Mouse (Mus musculus) forebrain, embryonic 13.5 days (tissue): Measurements from ENCODE around the gene Idh1. TPM values are rescaled to one million over a fixed set of nuclear protein-coding genes. Genes with fewer than 3 reads are reported as not detected.
"Not testable (repeated sequence)": the region's sequence is repeated elsewhere in the genome, so short reads cannot be mapped to it uniquely, and the experiment has no call there.

Source experiments
- ATAC-seq: fragments of 200-750 bp; cut with Nextera tagmentation; 2 replicates; pipeline ENCODE4 v1.8.0; 2017
- H3K27ac ChIP-seq: fragments of 300-500 bp; sonication (generic); 2 replicates; pipeline ENCODE4 v1.5.1; 2015; ENCODE audit warnings: inconsistent platforms, mild to moderate bottlenecking, moderate library complexity
- H3K27me3 ChIP-seq: fragments of 300-500 bp; sonication (generic); 2 replicates; pipeline ENCODE4 v1.6.1; 2015; ENCODE audit warnings: mild to moderate bottlenecking, inconsistent platforms
- H3K36me3 ChIP-seq: fragments of 300-500 bp; sonication (generic); 2 replicates; pipeline ENCODE4 v1.6.1; 2015; ENCODE audit warnings: mild to moderate bottlenecking, inconsistent platforms; ENCODE audit not compliant: poor library complexity, severe bottlenecking
- H3K4me1 ChIP-seq: fragments of 300-500 bp; sonication (generic); 2 replicates; pipeline ENCODE4 v1.6.1; 2015; ENCODE audit warnings: inconsistent platforms
- H3K4me2 ChIP-seq: fragments of 300-500 bp; sonication (generic); 2 replicates; pipeline ENCODE4 v1.6.1; 2015; ENCODE audit warnings: inconsistent platforms, mild to moderate bottlenecking, moderate library complexity
- H3K4me3 ChIP-seq: fragments of 300-500 bp; sonication (generic); 2 replicates; pipeline ENCODE4 v1.5.1; 2015; ENCODE audit warnings: mild to moderate bottlenecking, inconsistent platforms
- H3K9ac ChIP-seq: fragments of 300-500 bp; sonication (generic); 2 replicates; pipeline ENCODE4 v1.6.1; 2015; ENCODE audit warnings: mild to moderate bottlenecking, inconsistent platforms
- H3K9me3 ChIP-seq: fragments of 300-500 bp; sonication (generic); replicated peaks from 2 replicates; pipeline ENCODE4 v1.6.1; 2016; ENCODE audit warnings: inconsistent platforms
- WGBS: fragments of 180-500 bp; shearing (Covaris S2); methylation state at CpG from one replicate; pipeline ENCODE4 v1.1.7; 2015; 5-methylcytosine and 5-hydroxymethylcytosine counted together
- polyA plus RNA-seq: library from polyadenylated mRNA; unstranded; fragments of >200 nt; fragmentation: Nextera tagmentation; extraction: Ambion mirVana; gene quantifications from 2 replicates; pipeline ENCODE4 v1.2.1, GENCODE M21; 2015

Idh1 gene
- 399 and 431 TPM in 2 replicates for polyA plus RNA-seq

DNA sequence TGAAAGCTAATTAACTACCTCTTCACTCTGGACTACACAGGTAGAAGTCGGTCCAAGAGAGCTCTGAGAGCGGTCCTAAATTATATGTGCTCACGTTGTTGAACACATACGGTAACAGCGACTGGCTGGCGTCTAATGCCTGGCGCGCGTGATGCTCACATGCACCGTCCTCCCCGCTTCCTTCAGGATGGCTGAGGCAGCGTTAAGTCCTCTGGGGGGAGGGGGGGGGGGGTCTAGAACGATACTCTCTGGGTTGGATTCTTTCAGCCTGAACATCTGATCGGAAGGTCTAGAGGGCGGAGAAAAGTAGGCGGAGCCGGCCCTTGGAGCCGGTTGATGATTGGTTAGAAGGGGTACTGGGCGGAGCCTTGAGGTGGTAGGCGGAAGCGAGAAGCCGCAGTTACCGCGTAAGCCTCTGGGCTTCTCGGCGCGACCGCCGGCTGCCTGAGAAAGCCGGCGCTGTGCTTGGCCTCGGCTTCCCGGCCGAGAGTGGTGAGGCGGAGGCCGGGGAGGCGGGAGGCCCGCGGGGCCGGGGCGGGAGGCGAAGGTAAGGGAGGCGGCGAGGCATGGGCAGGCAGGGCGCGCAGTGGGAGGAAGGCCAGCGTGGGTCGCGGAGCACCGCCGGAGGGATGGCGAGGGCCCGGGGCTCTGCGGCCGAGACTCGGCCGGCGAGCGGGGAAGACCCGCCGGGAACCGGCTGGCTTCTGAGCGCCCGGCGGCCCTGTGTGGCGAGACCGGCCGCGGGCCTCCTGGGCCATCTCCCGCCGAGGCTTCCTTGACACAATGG is at the start of gene Idh1, which contains the start of gene Pikfyve:
TSS of gene Idh1 (minus strand) at position 214 of the 787 bp plus-strand sequence.
TSS of gene Pikfyve (plus strand) at position 397 of the 787 bp plus-strand sequence.
- ATAC-seq, result peak; percentile 100
- under 1% methylated on average over 69 of the region's 71 CpGs for WGBS
- H3K36me3 ChIP-seq, result no peaks in the 10 kb centered on the region
- peak within 1 kb of the TSS; percentile 80 for H3K27ac ChIP-seq
- no peaks in the 10 kb centered on the region for H3K9me3 ChIP-seq
- H3K4me3 ChIP-seq, result peak within 1 kb of the TSS; percentile 92
- H3K4me2 ChIP-seq, result peak within 1 kb of the TSS; percentile 83
- peak within 1 kb of the TSS; percentile 93 for H3K9ac ChIP-seq
- H3K4me1 ChIP-seq, result peaks cover 19% of the 10 kb centered on the region
- H3K27me3 ChIP-seq, result 0 out of 2 replicates have a peak, but pooled peaks cover 3% of the 10 kb centered on the region

DNA sequence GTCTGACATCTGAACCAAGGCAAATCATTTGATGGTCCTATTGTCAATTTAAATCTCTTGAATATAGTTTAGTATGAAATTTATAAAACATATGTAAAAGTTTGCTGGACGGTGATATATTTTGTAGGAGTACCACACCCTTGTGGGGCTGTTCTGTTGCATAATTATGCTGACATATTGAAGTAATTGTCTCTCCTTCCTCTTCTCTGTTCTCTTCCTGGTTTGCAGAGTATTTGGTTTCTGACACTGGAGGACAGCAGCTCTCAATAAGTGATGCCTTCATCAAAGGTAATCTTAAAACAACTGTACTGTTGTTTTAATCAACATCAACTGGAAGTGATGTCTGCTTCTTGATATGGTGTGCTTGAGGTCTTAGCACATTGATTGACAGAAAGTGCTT is 44.3 kb upstream of the Idh1 start:
- WGBS, result 92% methylated on average over 1 of the region's 1 CpGs
- Histone ChIP-seq H3K4me1 (no peaks in the 10 kb centered on the region), H3K9ac (no peak overlapping the region), H3K4me3 (no peak overlapping the region), H3K36me3 (peaks cover 24% of the 10 kb centered on the region), H3K27ac (no peak overlapping the region), H3K27me3 (no peaks in the 10 kb centered on the region), H3K4me2 (no peak overlapping the region), H3K9me3 (no peaks in the 10 kb centered on the region)
- no peak for ATAC-seq

DNA sequence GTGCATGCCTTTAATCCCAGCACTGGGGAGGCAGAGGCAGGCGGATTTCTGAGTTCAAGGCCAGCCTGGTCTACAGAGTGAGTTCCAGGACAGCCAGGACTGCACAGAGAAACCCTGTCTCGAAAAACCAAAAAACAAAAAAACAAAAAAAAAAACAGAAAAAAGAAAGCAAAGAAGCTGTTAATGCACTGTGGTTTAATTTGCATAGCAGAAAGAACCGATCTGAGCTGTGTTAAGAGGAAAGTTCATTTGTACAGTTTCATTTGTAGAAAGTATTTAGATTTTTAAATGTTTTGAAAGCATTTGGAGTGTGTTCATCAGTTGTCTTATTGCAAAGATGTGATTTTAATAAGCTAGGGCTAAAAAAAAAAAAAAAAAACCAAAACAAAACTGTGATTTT is 43.5 kb upstream of the Idh1 start:
- not testable (repeated sequence) for H3K27ac ChIP-seq, H3K4me2 ChIP-seq, H3K4me1 ChIP-seq, H3K9ac ChIP-seq, H3K4me3 ChIP-seq, ATAC-seq, H3K27me3 ChIP-seq, H3K9me3 ChIP-seq
- H3K36me3 ChIP-seq, result peaks cover 16% of the 10 kb centered on the region
- WGBS, result 88% methylated on average over 3 of the region's 3 CpGs

DNA sequence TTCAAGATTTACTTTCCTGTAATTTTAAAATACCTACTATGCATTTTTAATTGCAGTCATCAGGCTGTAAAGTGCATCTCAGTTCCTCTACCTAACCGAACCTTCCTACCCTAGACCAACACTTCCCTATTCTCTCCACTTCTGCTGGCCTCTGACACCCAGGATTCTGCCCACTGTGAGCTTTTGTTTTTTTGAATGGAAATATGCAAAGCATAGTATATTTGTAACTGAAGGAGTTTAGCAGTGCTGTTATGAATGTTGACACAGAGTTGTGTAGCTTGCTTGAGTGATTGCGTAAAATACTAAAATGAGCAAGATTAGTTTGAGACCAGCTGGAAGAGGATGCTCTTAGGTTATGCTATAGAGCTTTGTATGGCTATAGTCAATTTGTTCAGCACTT is 41.4 kb upstream of the Idh1 start:
- H3K36me3 ChIP-seq, result peaks cover 26% of the 10 kb centered on the region
- H3K4me3 ChIP-seq, result no peak overlapping the region
- no peak overlapping the region for H3K9ac ChIP-seq
- H3K4me1 ChIP-seq, result no peaks in the 10 kb centered on the region
- 95% methylated on average over 2 of the region's 2 CpGs for WGBS
- H3K9me3 ChIP-seq, result no peaks in the 10 kb centered on the region
- H3K27me3 ChIP-seq, result no peaks in the 10 kb centered on the region
- H3K27ac ChIP-seq, result no peak overlapping the region
- no peak for ATAC-seq
- H3K4me2 ChIP-seq, result no peak overlapping the region

DNA sequence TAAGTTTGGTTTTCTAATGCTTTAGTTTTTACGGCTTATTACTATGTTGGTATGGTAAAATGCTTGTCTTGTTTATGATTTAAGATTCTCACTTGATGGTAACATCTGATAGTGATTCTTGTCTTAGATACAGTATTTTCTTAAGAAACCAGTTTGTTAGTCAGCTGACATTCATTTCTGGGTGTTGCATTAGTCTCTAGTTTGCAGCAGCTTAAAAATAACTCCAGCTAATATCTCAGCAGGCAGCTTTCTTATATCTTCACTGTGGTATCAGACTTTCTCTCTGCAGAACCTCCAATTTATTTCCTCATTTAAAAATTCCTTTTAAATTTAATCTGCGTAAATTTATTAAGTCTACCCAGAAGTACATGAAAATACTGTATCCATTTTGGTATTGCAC is 37.4 kb upstream of the Idh1 start:
- H3K4me3 ChIP-seq, result no peak overlapping the region
- H3K36me3 ChIP-seq, result peaks cover 43% of the 10 kb centered on the region
- ATAC-seq, result no peak
- H3K27me3 ChIP-seq, result no peaks in the 10 kb centered on the region
- no peak overlapping the region for H3K27ac ChIP-seq
- H3K4me2 ChIP-seq, result no peak overlapping the region
- H3K9ac ChIP-seq, result no peak overlapping the region
- H3K9me3 ChIP-seq, result no peaks in the 10 kb centered on the region
- no peaks in the 10 kb centered on the region for H3K4me1 ChIP-seq
- WGBS, result 92% methylated on average over 2 of the region's 2 CpGs

DNA sequence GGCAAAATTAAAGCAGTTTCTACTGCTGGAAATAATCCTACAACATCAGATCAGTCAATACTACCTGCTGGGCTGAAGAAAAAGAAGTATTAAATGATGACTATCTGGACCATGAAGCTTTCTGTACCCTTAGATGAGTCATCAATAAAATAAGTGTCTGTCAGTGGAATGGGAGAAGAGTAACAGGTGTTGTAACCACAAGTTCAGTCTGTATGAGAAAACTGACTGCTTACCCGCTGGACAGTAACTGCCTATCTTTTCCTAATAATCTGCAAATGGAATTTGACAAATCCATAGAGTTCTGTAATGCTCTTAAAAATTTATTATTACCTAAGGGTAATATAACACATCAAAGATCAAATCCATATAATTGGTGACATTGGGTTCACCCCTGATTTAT is 31.7 kb upstream of the Idh1 start:
- Histone ChIP-seq H3K4me3 (no peak overlapping the region), H3K4me2 (no peak overlapping the region), H3K4me1 (no peaks in the 10 kb centered on the region), H3K36me3 (peaks cover 32% of the 10 kb centered on the region), H3K27me3 (no peaks in the 10 kb centered on the region), H3K27ac (no peak overlapping the region), H3K9ac (no peak overlapping the region), H3K9me3 (no peaks in the 10 kb centered on the region)
- 100% methylated on average over 1 of the region's 1 CpGs for WGBS
- ATAC-seq, result no peak

DNA sequence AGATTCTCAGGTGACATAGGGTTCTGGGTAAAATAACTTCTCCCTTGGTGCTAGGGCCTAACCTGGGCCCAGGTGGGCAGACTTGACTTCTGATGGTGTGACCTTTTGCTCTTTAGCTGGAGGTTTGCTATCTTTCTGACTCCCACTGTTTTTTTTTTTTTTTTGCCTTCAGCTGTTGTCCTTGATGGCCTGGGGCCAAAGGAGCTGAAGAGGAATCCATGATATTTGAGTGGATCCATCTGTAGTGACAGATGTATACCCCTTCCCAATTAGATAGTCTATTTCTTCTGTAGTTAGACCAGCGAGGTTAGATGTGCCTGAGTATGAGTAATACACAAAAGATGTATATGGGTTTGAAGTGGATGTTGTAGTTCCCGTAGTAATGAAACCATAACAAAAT is 31.3 kb upstream of the Idh1 start:
- no peaks in the 10 kb centered on the region for H3K27me3 ChIP-seq
- 90% methylated on average over 2 of the region's 2 CpGs for WGBS

DNA sequence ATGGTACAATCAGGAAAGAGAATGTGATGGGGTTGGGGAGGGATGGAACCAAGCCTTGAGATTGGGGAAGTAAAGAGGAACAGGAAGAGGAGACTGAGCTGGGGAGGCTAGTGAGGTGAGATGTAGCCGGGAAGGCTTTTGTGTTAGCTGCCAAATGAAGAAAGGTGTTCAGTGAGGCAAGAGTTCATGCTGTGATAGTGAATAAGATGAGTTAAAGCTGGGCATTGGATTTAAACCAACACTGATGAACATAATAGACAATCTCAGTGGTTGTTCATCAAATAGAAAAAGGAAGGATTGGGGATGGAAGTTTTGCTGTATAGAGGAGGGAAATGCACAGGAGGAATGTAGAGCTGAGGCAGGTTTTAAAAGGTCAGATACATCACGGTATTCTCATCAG is 26.9 kb upstream of the Idh1 start:
- Histone ChIP-seq H3K27me3 (no peaks in the 10 kb centered on the region), H3K27ac (no peak overlapping the region), H3K9me3 (peaks cover 13% of the 10 kb centered on the region), H3K4me3 (no peak overlapping the region), H3K4me2 (no peak overlapping the region), H3K4me1 (no peaks in the 10 kb centered on the region), H3K9ac (no peak overlapping the region), H3K36me3 (peaks cover 49% of the 10 kb centered on the region)
- 8% methylated on average over 2 of the region's 2 CpGs for WGBS
- ATAC-seq, result no peak

More for the DNA sequence above, 31.3 kb upstream of the Idh1 start:
- H3K36me3 ChIP-seq, result peaks cover 29% of the 10 kb centered on the region
- no peak for ATAC-seq
- no peaks in the 10 kb centered on the region for H3K4me1 ChIP-seq
- no peak overlapping the region for H3K9ac ChIP-seq
- no peak overlapping the region for H3K4me2 ChIP-seq
- H3K27ac ChIP-seq, result no peak overlapping the region
- no peaks in the 10 kb centered on the region for H3K9me3 ChIP-seq
- no peak overlapping the region for H3K4me3 ChIP-seq

DNA sequence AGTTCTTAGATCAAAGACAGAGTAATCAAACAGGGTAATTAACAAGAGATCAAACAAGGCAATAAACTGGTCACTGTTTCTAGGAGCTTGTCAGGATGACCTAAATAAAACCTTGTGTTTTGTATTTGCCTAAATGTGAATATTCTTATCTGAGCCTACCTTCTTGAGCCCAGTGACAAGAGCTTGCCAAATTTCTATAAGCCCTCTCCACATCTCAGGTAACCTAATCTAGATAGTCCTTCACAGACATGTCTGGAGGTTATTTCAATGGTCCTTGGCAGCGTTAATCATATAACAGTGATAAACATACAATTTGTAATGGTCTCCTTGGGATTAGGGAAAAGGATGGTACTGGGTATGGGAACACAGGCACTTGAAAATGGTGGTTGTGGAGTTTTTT is 18.0 kb upstream of the Idh1 start:
- H3K4me3 ChIP-seq, result no peak overlapping the region
- no peak overlapping the region for H3K4me2 ChIP-seq
- H3K9ac ChIP-seq, result no peak overlapping the region
- no peak overlapping the region for H3K27ac ChIP-seq
- H3K36me3 ChIP-seq, result peaks cover 64% of the 10 kb centered on the region
- 94% methylated on average over 1 of the region's 1 CpGs for WGBS
- no peaks in the 10 kb centered on the region for H3K9me3 ChIP-seq
- no peaks in the 10 kb centered on the region for H3K4me1 ChIP-seq
- no peak for ATAC-seq
- H3K27me3 ChIP-seq, result no peaks in the 10 kb centered on the region

DNA sequence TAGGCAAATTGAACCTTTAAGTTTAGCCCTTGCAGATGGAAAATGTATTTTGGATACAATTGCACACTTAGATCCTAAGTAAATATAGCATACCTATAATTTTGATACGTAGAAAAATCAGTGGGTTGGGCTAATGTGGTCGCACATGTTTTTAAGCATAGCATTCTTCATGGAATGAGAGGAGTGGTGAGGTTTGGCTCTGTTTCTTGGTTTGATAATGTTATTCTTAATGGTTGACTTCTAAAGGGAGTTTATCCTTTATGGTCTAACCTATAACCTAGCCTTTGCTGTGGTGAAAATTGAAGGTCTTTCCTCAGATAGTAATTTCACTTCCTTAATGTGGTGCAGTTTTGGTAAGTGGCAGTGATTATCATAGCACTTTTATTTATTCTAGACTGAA is 12.6 kb upstream of the Idh1 start:
- Histone ChIP-seq H3K27me3 (no peaks in the 10 kb centered on the region), H3K9me3 (no peaks in the 10 kb centered on the region), H3K36me3 (peaks cover 47% of the 10 kb centered on the region), H3K9ac (no peak overlapping the region), H3K4me1 (no peaks in the 10 kb centered on the region), H3K4me3 (no peak overlapping the region), H3K27ac (no peak overlapping the region), H3K4me2 (no peak overlapping the region)
- no peak for ATAC-seq
- 94% methylated on average over 2 of the region's 2 CpGs for WGBS

DNA sequence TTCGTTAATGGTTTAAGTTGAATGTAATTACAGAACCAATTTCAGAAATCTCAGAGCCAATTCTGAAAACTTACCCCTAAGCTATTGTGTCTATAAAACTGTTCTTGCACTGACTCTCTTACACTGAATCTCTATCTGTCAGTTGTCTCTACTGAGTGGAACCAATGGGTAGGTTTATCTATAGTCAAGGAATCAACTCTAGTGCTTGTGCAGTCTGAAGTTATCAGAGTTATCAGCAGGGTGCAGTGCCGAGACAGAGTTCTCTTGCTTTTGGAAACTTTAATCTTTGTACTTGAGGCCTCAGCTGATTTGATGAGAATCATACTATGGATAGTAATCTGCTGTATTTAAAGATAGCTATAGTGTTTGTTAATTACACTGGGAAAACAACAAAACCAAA is 12.1 kb upstream of the Idh1 start:
- Histone ChIP-seq H3K4me1 (no peaks in the 10 kb centered on the region), H3K27me3 (no peaks in the 10 kb centered on the region), H3K4me3 (no peak overlapping the region), H3K36me3 (peaks cover 49% of the 10 kb centered on the region), H3K9ac (no peak overlapping the region), H3K27ac (no peak overlapping the region), H3K4me2 (no peak overlapping the region), H3K9me3 (no peaks in the 10 kb centered on the region)
- WGBS, result 88% methylated on average over 2 of the region's 2 CpGs
- no peak for ATAC-seq

DNA sequence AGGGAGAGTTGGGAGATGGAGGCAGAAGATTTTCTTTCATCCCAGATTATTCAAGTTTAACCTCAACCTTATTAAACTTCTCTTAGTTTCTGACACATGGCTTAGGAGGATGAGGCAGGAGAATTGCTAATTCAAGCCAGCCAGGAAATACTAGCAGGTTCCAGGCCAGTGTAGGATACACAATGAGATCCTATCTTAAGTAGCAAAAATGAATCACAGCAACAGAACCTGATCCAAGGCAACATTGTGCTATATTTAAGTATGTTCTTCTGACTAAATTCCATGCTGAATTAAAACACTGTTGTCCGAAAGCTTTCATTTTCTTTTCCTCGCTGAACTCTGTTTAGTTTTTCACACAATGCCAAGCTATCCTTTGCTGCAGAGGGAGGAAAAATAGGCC is 6.9 kb upstream of the Idh1 start:
- 98% methylated on average over 2 of the region's 2 CpGs for WGBS
- no peak overlapping the region for H3K9ac ChIP-seq
- H3K4me3 ChIP-seq, result no peak overlapping the region
- no peak for ATAC-seq
- peaks cover 5% of the 10 kb centered on the region; the same call in 1 of the 2 replicates for H3K4me1 ChIP-seq
- H3K27ac ChIP-seq, result no peak overlapping the region
- H3K4me2 ChIP-seq, result no peak overlapping the region
- H3K9me3 ChIP-seq, result no peaks in the 10 kb centered on the region
- H3K36me3 ChIP-seq, result peaks cover 43% of the 10 kb centered on the region
- H3K27me3 ChIP-seq, result no peaks in the 10 kb centered on the region

DNA sequence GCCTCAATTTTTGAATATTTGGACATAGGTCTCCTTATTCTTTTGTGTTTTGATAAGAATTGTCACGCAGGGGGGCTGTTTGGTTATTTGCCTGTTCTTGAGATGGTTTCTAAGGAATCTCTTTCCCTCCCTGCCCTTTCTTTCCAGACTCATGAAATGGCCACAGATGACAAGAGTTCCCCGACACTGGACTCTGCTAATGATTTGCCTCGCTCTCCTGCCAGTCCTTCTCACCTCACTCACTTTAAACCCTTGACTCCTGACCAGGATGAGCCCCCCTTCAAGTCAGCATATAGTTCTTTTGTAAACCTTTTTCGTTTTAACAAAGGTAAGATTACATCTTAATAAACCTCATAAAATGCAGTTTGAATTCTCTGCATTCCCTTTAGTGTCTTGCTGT is 3.9 kb upstream of the Idh1 start:
- no peak overlapping the region for H3K9ac ChIP-seq
- 82% methylated on average over 4 of the region's 4 CpGs for WGBS
- ATAC-seq, result no peak
- no peaks in the 10 kb centered on the region for H3K9me3 ChIP-seq
- no peak overlapping the region for H3K27ac ChIP-seq
- H3K4me1 ChIP-seq, result peaks cover 19% of the 10 kb centered on the region
- H3K27me3 ChIP-seq, result no peaks in the 10 kb centered on the region
- no peak overlapping the region for H3K4me2 ChIP-seq
- H3K4me3 ChIP-seq, result no peak overlapping the region
- H3K36me3 ChIP-seq, result peaks cover 25% of the 10 kb centered on the region
